Mouse (Mus musculus): ENCODE measurements around the gene Rab8b. TPM values are rescaled to one million over a fixed set of nuclear protein-coding genes. Genes with fewer than 3 reads are reported as not detected.

The Rab8b gene
- polyA plus RNA-seq, 1 experiment, result 169 TPM

- TF ChIP-seq POLR2A (IDR thresholded peaks at IDR 0.05; ENCODE audit: borderline replicate concordance, low read depth, low read length) (no peak), CTCF (IDR thresholded peaks at IDR 0.05; ENCODE audit: low read depth, low read length) (no peak)
- no peaks in the 10 kb centered on the region for H3K4me1 ChIP-seq (ENCODE audit: control insufficient read depth, insufficient read depth, low read length)
- H3K4me3 ChIP-seq (ENCODE audit: insufficient read depth, low read length), result no peak overlapping the region
- no peak overlapping the region for H3K27ac ChIP-seq (ENCODE audit: insufficient read depth, low read depth, low read length)
Observed at GRCm38 (mm10) chr9:66937507-66937906, 18.0 kb upstream of the Rab8b start.

GRCm38 (mm10) chr9:66933869-66934808 lies 14.7 kb upstream of the Rab8b start:
- no peak overlapping the region for H3K4me3 ChIP-seq (ENCODE audit: insufficient read depth, low read length)
- no peak overlapping the region for H3K27ac ChIP-seq (ENCODE audit: insufficient read depth, low read depth, low read length)
- H3K4me1 ChIP-seq (ENCODE audit: control insufficient read depth, insufficient read depth, low read length), result no peaks in the 10 kb centered on the region
- TF ChIP-seq CTCF (IDR thresholded peaks at IDR 0.05; ENCODE audit: low read depth, low read length) (no peak), POLR2A (IDR thresholded peaks at IDR 0.05; ENCODE audit: borderline replicate concordance, low read depth, low read length) (no peak)

GRCm38 (mm10) chr9:66930351-66930750 lies 10.9 kb upstream of the Rab8b start:
- TF ChIP-seq CTCF (IDR thresholded peaks at IDR 0.05; ENCODE audit: low read depth, low read length), result no peak
- H3K27ac ChIP-seq (ENCODE audit: insufficient read depth, low read depth, low read length), result no peak overlapping the region
- no peak overlapping the region for H3K4me3 ChIP-seq (ENCODE audit: insufficient read depth, low read length)
- no peaks in the 10 kb centered on the region for H3K4me1 ChIP-seq (ENCODE audit: control insufficient read depth, insufficient read depth, low read length)

- H3K4me3 ChIP-seq (ENCODE audit: insufficient read depth, low read length), result no peak overlapping the region
- TF ChIP-seq POLR2A (IDR thresholded peaks at IDR 0.05; ENCODE audit: borderline replicate concordance, low read depth, low read length) (no peak), CTCF (IDR thresholded peaks at IDR 0.05; ENCODE audit: low read depth, low read length) (no peak)
Observed at GRCm38 (mm10) chr9:66927696-66928402, 8.4 kb upstream of the Rab8b start.

GRCm38 (mm10) chr9:66925853-66926252 lies 6.4 kb upstream of the Rab8b start:
- Histone ChIP-seq H3K4me3 (ENCODE audit: insufficient read depth, low read length) (no peak overlapping the region), H3K4me1 (ENCODE audit: control insufficient read depth, insufficient read depth, low read length) (no peaks in the 10 kb centered on the region), H3K27ac (ENCODE audit: insufficient read depth, low read depth, low read length) (no peak overlapping the region)
- TF ChIP-seq POLR2A (IDR thresholded peaks at IDR 0.05; ENCODE audit: borderline replicate concordance, low read depth, low read length) (no peak), CTCF (IDR thresholded peaks at IDR 0.05; ENCODE audit: low read depth, low read length) (no peak)

More at GRCm38 (mm10) chr9:66927696-66928402, 8.4 kb upstream of the Rab8b start:
- H3K4me1 ChIP-seq (ENCODE audit: control insufficient read depth, insufficient read depth, low read length), result no peaks in the 10 kb centered on the region
- no peak overlapping the region for H3K27ac ChIP-seq (ENCODE audit: insufficient read depth, low read depth, low read length)

- Histone ChIP-seq H3K27ac (ENCODE audit: insufficient read depth, low read depth, low read length) (no peak overlapping the region), H3K4me1 (ENCODE audit: control insufficient read depth, insufficient read depth, low read length) (peaks cover 7% of the 10 kb centered on the region), H3K4me3 (ENCODE audit: insufficient read depth, low read length) (no peak overlapping the region)
- TF ChIP-seq POLR2A (IDR thresholded peaks at IDR 0.05; ENCODE audit: borderline replicate concordance, low read depth, low read length) (no peak), CTCF (IDR thresholded peaks at IDR 0.05; ENCODE audit: low read depth, low read length) (no peak)
Observed at GRCm38 (mm10) chr9:66922076-66922475, 2.6 kb upstream of the Rab8b start.

GRCm38 (mm10) chr9:66920488-66921279 lies 1.2 kb upstream of the Rab8b start:
- TF ChIP-seq POLR2A (IDR thresholded peaks at IDR 0.05; ENCODE audit: borderline replicate concordance, low read depth, low read length), result no peak
- TF ChIP-seq CTCF (IDR thresholded peaks at IDR 0.05; ENCODE audit: low read depth, low read length), result no peak
- Histone ChIP-seq H3K27ac (ENCODE audit: insufficient read depth, low read depth, low read length) (no peak overlapping the region), H3K4me3 (ENCODE audit: insufficient read depth, low read length) (no peak overlapping the region), H3K4me1 (ENCODE audit: control insufficient read depth, insufficient read depth, low read length) (peaks cover 18% of the 10 kb centered on the region)

- TF ChIP-seq POLR2A (IDR thresholded peaks at IDR 0.05; ENCODE audit: borderline replicate concordance, low read depth, low read length) (no peak), CTCF (IDR thresholded peaks at IDR 0.05; ENCODE audit: low read depth, low read length) (no peak)
- Histone ChIP-seq H3K4me3 (ENCODE audit: insufficient read depth, low read length) (peak overlapping the region; percentile 52), H3K27ac (ENCODE audit: insufficient read depth, low read depth, low read length) (no peak overlapping the region), H3K4me1 (ENCODE audit: control insufficient read depth, insufficient read depth, low read length) (peaks cover 24% of the 10 kb centered on the region)
Observed at GRCm38 (mm10) chr9:66919981-66920380, 494 bp upstream of the Rab8b start.

GRCm38 (mm10) chr9:66918672-66919330 lies 686 bp downstream of the Rab8b start:
- peak overlapping the region; percentile 69 for H3K4me3 ChIP-seq (ENCODE audit: insufficient read depth, low read length)
- H3K4me1 ChIP-seq (ENCODE audit: control insufficient read depth, insufficient read depth, low read length), result peaks cover 34% of the 10 kb centered on the region
- peak overlapping the region; percentile 92 for H3K27ac ChIP-seq (ENCODE audit: insufficient read depth, low read depth, low read length)
- TF ChIP-seq CTCF (IDR thresholded peaks at IDR 0.05; ENCODE audit: low read depth, low read length), result no peak
- no peak for TF ChIP-seq POLR2A (IDR thresholded peaks at IDR 0.05; ENCODE audit: borderline replicate concordance, low read depth, low read length)
